Mouse (Mus musculus): ENCODE data around the gene Rft1.

DNA sequence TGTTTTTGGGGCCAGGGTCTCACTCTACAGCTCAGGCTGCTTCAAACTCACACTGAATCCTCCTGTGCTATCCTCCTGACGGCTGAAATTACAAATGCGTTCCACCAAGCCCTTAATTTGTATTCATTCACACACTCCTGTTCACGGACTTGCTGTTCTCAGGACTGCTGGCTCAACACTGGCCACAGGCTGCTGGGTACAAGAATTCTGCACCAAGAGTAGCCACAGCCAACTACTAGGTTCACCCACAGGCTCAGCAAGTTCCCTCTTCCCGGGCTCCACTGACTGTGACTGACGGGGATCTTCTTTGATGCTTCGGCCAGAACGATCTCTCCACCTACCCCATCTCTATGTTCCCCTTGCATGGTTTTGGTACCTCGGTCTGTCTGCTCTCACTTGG is 4.4 kb upstream of the Rft1 start:
- TF ChIP-seq CTCF (IDR thresholded peaks at IDR 0.05; ENCODE audit: low read depth) (no peak), EP300 (IDR thresholded peaks at IDR 0.05; ENCODE audit: low read depth) (no peak)
